Mouse (Mus musculus): ENCODE data around the gene Hmx1. TPM values are rescaled to one million over a fixed set of nuclear protein-coding genes. Genes with fewer than 3 reads are reported as not detected.

Hmx1 gene
- not detected for total RNA-seq (2021)
- long read RNA-seq, experiment 1, result 0 reads
- long read RNA-seq, experiment 2, partial matches to known transcripts, result 0 of 1 reads
- long read RNA-seq, experiment 2, other reads (novel, unspliced or antisense), result 0 of 1 reads

DNA sequence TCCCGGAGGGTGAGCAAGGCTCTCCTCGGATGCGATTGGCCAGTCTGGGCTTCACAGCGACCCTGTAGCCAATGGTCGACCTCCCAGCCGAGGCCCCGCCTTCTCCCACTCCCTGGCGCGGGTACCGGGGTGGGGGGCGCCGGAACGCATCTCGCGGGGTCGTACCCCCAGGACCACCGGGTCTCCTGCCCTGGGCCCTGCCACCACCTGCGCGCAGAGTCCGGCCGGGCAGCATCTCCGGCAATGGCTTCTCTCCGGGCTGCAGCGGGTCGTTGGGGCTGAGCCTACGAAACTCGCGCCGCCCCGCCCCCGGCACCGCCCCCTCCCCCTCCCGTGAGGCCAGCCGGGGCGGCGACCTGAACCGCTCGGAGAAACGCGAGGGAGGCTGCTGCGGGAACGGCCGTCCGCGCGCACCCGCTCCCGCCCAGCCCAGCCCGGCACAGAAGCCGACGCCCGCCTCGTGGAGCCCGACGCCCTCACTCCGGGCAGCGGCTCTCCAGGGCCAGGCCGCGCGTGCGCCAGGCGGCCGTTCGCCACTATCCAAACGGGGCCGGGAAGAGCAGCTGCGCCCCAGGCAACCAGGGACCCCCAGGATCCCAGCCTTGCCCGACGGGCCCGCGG lies at the start of gene Hmx1:
Hmx1 (plus strand) TSS at position 618 of the 621 bp plus-strand sequence.
- no peak for DNase-seq (ENCODE audit: low spot score in 2 of 2)

GRCm38 (mm10) chr5:35345084-35345483 lies 43.8 kb upstream of the Hmx1 start:
- no peak for DNase-seq (ENCODE audit: low spot score in 2 of 2)

- DNase-seq (ENCODE audit: low spot score in 2 of 2), result peak; percentile 75 to 76
Measured at GRCm38 (mm10) chr5:35348794-35349193, 40.1 kb upstream of the Hmx1 start.

GRCm38 (mm10) chr5:35357544-35358440 lies 31.1 kb upstream of the Hmx1 start:
- DNase-seq (ENCODE audit: low spot score in 2 of 2), result no peak

- peak; percentile 92 to 93 for DNase-seq (ENCODE audit: low spot score in 2 of 2)
Measured at GRCm38 (mm10) chr5:35361570-35362284, 27.2 kb upstream of the Hmx1 start.

DNA sequence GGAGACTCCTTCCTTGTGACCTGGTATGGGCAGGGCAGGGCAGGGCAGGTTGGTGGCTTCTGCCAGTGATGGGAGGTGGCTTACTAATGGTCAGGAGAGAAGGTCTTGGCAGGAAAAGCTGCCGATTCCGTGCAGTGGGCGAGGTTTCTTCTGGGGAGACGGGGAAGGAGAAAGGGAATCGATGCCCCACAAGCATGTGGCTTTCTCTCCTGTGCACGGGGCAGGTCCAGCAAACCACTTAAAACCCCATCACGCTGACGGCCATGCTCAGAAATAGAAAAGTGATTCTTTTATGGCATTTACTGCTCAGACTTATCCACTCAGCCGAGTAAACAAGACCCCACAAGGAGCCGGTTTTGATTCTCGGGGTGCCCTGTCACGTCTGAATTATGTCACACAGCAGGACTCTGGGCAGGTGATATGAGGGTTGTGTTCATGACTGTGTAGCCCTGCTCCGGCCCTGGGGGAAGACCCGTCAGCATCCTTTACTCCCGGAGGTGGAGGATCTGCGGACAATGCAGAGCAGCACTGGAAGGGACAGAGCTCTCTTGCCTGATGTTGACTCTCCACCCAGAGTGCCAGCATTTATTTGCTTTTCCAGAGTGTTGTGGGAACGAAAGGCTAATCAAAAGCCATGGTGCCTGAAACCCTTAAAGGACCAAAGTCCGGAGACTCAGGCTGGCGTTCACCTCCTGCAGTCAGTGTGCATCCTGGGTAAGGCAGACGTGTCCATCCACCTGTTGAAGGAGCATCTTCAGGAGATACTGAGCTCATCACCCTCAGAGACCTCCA lies 22.5 kb upstream of the Hmx1 start:
- DNase-seq (ENCODE audit: low spot score in 2 of 2), result no peak

DNA sequence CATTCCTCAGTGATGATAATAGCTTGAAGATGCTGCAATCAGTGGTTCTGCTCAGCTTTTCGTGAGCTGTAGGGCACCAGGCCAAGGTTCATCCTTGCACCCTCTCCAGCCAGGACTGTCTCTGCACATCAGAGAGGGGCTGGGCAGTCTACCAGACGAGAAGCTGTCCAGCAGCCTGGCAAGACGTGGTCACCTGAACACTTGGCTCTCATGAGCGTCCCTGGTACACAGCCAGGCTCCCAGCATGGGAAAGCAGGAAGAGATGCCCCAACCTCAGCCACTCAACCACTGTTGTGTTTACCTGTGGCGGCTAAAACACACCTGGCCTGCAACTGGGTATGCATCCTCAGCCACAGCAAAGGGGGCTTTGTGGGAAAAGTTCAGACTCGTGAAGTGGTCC lies 20.0 kb upstream of the Hmx1 start:
- no peak for DNase-seq (ENCODE audit: low spot score in 2 of 2)

- DNase-seq (ENCODE audit: low spot score in 2 of 2), result no peak
Measured at GRCm38 (mm10) chr5:35379066-35379465, 9.8 kb upstream of the Hmx1 start.

DNA sequence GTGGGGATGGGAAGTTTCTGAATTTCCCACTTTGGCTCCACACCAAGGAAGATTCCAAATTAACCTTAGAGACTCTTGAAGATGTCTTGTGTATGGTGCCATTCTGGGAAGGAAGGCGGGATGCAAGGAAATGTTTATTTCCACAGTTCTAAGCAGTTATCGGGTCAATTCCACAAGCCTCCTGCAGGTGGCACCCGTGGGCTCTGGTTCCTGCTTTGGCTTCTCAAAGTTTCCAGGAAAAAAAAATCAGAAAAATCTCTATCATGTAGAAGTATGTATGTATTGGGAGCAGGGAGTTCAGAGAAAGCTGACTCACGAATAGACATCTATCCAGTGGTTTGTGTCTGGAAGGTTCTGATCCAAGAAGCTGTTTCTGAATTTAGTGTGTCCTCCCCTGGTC lies 9.1 kb upstream of the Hmx1 start:
- DNase-seq (ENCODE audit: low spot score in 2 of 2), result peak; percentile 26 to 50

- no peak for DNase-seq (ENCODE audit: low spot score in 2 of 2)
Measured at GRCm38 (mm10) chr5:35387834-35388490, 946 bp upstream of the Hmx1 start.

- no peak for DNase-seq (ENCODE audit: low spot score in 2 of 2)
Measured at GRCm38 (mm10) chr5:35389441-35389840, 533 bp downstream of the Hmx1 start.

DNA sequence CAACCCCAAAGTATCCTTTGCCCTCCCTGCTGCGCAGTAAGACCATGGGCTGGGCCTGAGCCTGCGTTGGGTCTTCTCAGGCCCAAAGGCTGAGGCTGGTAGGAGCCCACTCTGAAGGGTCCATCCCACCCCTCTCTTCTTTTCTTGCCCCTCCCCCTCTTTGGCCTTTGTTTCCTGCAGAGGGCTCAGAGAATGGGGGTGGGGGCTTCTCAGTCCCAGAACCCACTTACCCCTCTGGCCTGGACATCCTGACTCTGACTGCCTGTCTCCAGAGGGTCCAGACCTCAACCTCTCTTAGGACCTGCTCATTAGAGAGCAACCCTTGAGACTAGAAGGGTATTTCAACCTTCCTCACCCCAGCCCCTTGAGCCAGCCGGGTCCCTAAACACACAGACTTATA lies 1.0 kb downstream of the Hmx1 start:
- no peak for DNase-seq (ENCODE audit: low spot score in 2 of 2)

- DNase-seq (ENCODE audit: low spot score in 2 of 2), result no peak
Measured at GRCm38 (mm10) chr5:35390848-35391655, 2.1 kb downstream of the Hmx1 start.

- DNase-seq (ENCODE audit: low spot score in 2 of 2), result no peak
Measured at GRCm38 (mm10) chr5:35391656-35392333, 2.9 kb downstream of the Hmx1 start.

- no peak for DNase-seq (ENCODE audit: low spot score in 2 of 2)
Measured at GRCm38 (mm10) chr5:35392334-35392695, 3.4 kb downstream of the Hmx1 start.

GRCm38 (mm10) chr5:35395566-35396440 lies 6.9 kb downstream of the Hmx1 start:
- DNase-seq (ENCODE audit: low spot score in 2 of 2), result no peak

GRCm38 (mm10) chr5:35396976-35397641 lies 8.2 kb downstream of the Hmx1 start:
- DNase-seq (ENCODE audit: low spot score in 2 of 2), result no peak

Measured in adrenal gland, adult 18-20 months (tissue).